Mouse (Mus musculus) Patski (cell line): ENCODE results near the gene Atf1. TPM values are rescaled to one million over a fixed set of nuclear protein-coding genes. Genes with fewer than 3 reads are reported as not detected.

Source experiments
- ATAC-seq: fragments of 100-300 bp; one replicate; pipeline ENCODE4 v1.8.0; 2021
- CTCF ChIA-PET: fragments of 350-600 bp; sonication (Branson Sonifier 250); formaldehyde crosslinking; loops from one replicate; lab custom pipeline; 2022; ENCODE audit warnings: inconsistent platforms; lab: Charles Lee
- POLR2A ChIA-PET: fragments of 350-600 bp; sonication (Branson Sonifier 250); formaldehyde crosslinking; loops from one replicate; lab custom pipeline; 2022; ENCODE audit warnings: antibody characterized with exemption, inconsistent platforms; lab: Charles Lee
- DNase-seq: peaks from one replicate; pipeline ENCODE4 v3.0.0-alpha.2; 2011; ENCODE audit warnings: low read depth, low spot score
- H3K27me3 ChIP-seq: fragments of 371-371 bp; one replicate; pipeline ENCODE4 v1.5.1; 2021
- CTCF ChIP-seq: fragments of 100-300 bp; IDR thresholded peaks from one replicate; pipeline ENCODE4 v1.5.1; 2021
- in situ Hi-C: fragments of 300-500 bp; cut with MboI; formaldehyde crosslinking; loops from 3 replicates; pipeline ENCODE4 v1.11.1; 2018; ENCODE audit warnings: low pct_unique_long_range_greater_than_20kb, mixed read lengths
- polyA plus RNA-seq: library from polyadenylated mRNA; unstranded; gene quantifications from one replicate; pipeline ENCODE4 v1.2.3, GENCODE M21; 2021

Atf1 gene
- polyA plus RNA-seq, 1 experiment from 2014 or later = 61.2 TPM

GRCm38 (mm10) chr15:100231616-100232525, 4.3 kb downstream of the Atf1 start:
- ChIA-PET POLR2A (no interaction called here), CTCF (interaction anchor here (0.7 to 3.2 kb wide), 5 partner anchors 11 to 87 kb away, joined by 3 to 9 read pairs (median 3); no protein-coding TSS in a partner anchor)
- no peak for DNase-seq
- ATAC-seq = no peak
- in situ Hi-C loops = no loop called here
- no peaks in the 10 kb centered on the region for H3K27me3 ChIP-seq
- peak; percentile 5 for TF ChIP-seq CTCF

- ChIA-PET CTCF (no interaction called here), POLR2A (no interaction called here)
- DNase-seq = no peak
- no peak for ATAC-seq
- TF ChIP-seq CTCF = no peak
- in situ Hi-C loops = no loop called here
- no peaks in the 10 kb centered on the region for H3K27me3 ChIP-seq
Observed at GRCm38 (mm10) chr15:100235208-100235965, 7.8 kb downstream of the Atf1 start.

DNA sequence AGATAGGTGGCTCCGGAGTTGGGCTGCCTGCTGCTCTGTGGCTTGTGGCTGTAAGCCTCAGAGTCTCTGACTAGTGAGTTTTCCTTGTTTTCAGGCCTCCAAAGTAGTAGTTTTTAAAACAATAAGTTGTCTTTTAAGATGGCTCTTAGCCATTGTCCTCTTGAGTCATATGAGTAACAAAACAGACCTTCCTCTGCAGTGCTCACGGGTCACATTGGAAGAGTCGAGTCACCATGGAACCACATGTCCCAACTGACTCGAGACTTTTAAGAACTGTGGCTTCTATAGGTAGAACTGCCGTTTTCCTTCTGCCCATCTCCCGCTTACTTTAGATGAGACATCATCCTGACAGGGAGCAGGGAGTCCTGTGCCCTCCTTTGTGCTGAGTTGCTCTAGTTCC, 9.3 kb downstream of the Atf1 start:
- POLR2A ChIA-PET = interaction anchor here (1.8 kb wide), 1 partner anchor 10 kb away, joined by 6 read pairs; the partner anchor contains the start of gene Atf1
- DNase-seq (no peak), ATAC-seq (no peak)
- CTCF ChIA-PET = interaction anchor here (1.3 to 2.1 kb wide), 3 partner anchors 10 to 26 kb away, joined by 3 to 5 read pairs (median 5); no protein-coding TSS in a partner anchor
- in situ Hi-C loops = no loop called here
- no peaks in the 10 kb centered on the region for H3K27me3 ChIP-seq
- no peak for TF ChIP-seq CTCF

DNA sequence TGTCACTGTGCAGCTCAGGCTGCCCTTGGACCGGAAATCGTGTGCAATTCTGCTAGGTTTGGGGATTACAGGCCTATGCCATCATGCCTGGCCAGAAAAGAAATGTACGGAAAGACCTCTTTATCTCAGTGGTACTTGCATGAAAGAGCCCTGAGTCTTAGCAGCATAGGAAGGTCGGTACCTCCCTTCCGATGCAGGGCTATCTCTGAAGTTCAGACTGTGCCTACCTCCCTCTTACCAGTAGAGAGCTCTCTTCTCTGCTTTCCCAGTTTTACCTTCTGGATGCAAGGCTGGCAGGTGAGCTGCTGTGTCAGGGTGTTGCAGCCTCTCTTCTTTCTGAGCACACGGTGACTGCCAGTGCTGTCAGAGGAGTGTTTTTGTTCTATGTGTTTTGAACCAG, 14.2 kb downstream of the Atf1 start:
- no peaks in the 10 kb centered on the region for H3K27me3 ChIP-seq
- in situ Hi-C loops = no loop called here
- no peak for DNase-seq
- CTCF ChIA-PET = interaction anchor here (1.5 to 2.2 kb wide), 2 partner anchors 10 kb away, joined by 3 to 7 read pairs; no protein-coding TSS in a partner anchor
- ATAC-seq = no peak
- POLR2A ChIA-PET = no interaction called here
- no peak for TF ChIP-seq CTCF

DNA sequence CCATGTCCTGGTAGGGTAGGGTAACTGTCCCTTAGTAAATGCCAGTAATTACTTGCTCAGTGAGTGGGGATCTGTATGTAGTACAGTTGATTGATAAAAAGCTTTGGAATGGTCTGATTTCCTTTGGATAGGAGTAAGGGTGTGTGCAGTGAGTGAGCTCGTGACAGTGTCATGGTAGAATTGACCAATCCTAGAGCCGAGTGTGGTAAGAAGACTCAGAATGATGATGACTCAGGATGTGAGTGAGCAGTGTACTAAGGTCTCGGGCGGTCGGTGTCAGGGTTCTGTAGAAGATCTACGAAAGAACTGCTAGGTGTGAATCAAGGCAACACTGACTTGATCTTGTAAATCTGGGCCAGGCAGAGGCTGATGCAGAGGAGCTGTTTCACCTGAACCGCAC, 18.3 kb downstream of the Atf1 start:
- no peak for TF ChIP-seq CTCF
- no peak for ATAC-seq
- H3K27me3 ChIP-seq = no peaks in the 10 kb centered on the region
- DNase-seq = no peak
- in situ Hi-C loops = no loop called here
- POLR2A ChIA-PET = no interaction called here
- CTCF ChIA-PET = interaction anchor here (1.4 kb wide), 1 partner anchor 17 kb away, joined by 5 read pairs; no protein-coding TSS in a partner anchor

DNA sequence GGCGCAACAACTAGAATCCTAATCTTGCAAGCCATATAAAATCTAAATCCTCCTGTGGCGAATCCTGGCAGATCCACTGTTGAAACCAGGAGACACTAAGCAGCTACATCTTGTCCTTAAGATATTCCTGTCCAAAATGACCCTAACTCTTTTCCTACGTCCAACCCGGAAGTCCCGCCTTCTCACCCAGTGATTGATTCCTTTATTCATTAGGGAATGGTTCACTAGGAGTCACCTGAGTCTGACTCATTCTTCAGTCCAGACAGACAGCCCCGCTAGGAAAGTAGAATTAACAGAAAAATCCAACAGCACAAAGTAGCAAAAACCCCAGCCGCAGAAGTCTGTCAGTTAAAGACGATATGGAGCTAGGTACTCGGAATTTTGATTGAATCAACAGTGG, 19.7 kb downstream of the Atf1 start:
- H3K27me3 ChIP-seq = no peaks in the 10 kb centered on the region
- CTCF ChIA-PET = interaction anchor here (0.9 kb wide), 1 partner anchor 10 kb away, joined by 3 read pairs; no protein-coding TSS in a partner anchor
- DNase-seq = no peak
- TF ChIP-seq CTCF = no peak
- in situ Hi-C loops = no loop called here
- ATAC-seq = no peak
- POLR2A ChIA-PET = no interaction called here

DNA sequence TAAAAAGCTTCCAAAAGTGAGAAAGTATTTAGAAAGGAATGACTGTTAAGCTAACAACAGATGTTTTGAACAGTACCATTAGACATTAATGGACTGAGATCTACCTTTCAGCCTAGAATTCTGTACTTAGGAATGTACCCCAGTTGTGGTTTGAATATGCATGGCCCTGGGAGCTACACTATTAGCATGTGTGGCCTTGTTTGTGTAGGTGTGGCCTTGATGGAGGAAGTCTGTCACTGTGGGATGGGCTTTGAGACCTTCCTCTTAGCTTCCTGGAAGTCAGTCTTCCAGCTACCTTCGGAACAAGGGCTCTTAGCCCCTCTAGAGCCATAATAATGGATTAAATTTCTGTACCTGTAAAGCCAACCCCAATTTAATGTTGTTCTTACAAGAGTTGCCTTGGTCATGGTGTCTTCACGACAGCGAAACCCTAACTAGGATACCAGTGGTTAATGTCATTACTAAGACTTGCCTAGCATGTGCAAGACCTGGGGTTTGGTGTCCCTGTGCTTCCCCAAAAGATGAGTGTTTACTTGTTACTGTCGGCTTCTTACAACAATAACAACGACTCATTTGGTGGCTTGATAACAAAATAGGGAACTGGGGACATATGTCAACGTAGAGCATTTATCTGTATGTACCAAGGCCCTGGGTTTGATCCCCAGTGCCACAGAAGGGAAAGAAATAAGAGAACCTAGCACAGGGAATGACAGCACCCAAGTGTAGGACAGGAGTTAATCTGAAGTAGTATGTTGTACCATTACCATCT, 21.2 kb downstream of the Atf1 start:
- no peak for ATAC-seq
- TF ChIP-seq CTCF = no peak
- no peaks in the 10 kb centered on the region for H3K27me3 ChIP-seq
- in situ Hi-C loops = no loop called here
- CTCF ChIA-PET = interaction anchor here (2.5 kb wide), 1 partner anchor 17 kb away, joined by 9 read pairs; no protein-coding TSS in a partner anchor
- DNase-seq = no peak
- POLR2A ChIA-PET = interaction anchor here (0.6 kb wide), 1 partner anchor 289 kb away, joined by 6 read pairs; no protein-coding TSS in a partner anchor

- H3K27me3 ChIP-seq = no peaks in the 10 kb centered on the region
- peak; percentile 67 for ATAC-seq
- CTCF ChIA-PET = interaction anchor here (0.8 to 2.8 kb wide), 3 partner anchors 10 to 20 kb away, joined by 3 to 9 read pairs (median 3); no protein-coding TSS in a partner anchor
- POLR2A ChIA-PET = no interaction called here
- DNase-seq = peak; percentile 85
- in situ Hi-C loops = no loop called here
- no peak for TF ChIP-seq CTCF
Observed at GRCm38 (mm10) chr15:100251153-100251780, 23.6 kb downstream of the Atf1 start.

DNA sequence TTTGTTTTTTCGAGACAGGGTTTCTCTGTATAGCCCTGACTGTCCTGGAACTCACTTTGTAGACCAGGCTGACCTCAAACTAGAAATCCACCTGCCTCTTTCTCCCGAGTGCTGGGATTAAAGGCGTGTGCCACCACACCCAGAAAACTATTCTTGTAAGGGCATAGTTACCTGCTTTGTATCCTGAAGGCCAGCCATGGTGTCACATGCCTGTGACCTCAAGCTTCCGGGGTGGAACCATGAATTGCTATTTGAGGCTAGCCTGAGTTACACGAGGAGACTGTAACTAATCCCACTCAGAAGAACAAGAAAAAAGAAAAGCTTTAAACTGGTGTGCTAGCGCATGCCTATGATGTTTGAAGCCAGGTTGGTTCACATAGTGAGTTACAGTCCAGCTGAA, 28.8 kb downstream of the Atf1 start:
- ATAC-seq (no peak), DNase-seq (no peak)
- H3K27me3 ChIP-seq = no peaks in the 10 kb centered on the region
- in situ Hi-C loops = no loop called here
- no peak for TF ChIP-seq CTCF
- ChIA-PET POLR2A (no interaction called here), CTCF (no interaction called here)
